Mouse (Mus musculus): ENCODE data around the gene Olfr805.

Gene Olfr805

DNA sequence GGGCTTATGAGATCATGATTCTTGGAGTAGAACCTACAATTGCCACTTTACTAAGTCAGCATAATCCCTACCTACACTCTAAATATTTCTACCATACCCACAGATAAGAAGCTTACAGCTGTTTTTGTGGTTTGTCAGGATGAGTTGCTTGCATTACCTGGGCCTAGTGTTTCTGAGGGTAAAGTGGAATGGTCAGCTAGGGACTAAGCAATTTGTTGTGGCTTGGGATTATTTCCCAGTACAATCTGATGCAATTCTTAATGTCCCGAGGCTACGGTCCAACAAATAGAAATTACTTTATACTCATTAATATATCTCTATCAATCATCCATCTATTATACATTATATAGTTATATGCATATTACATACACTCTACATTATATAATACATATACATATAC, at the start of gene Olfr805:
Gene Olfr805 (minus strand): TSS at position 101 of the 400 bp plus-strand sequence.
- no peak for DNase-seq (ENCODE audit: low spot score)

DNA sequence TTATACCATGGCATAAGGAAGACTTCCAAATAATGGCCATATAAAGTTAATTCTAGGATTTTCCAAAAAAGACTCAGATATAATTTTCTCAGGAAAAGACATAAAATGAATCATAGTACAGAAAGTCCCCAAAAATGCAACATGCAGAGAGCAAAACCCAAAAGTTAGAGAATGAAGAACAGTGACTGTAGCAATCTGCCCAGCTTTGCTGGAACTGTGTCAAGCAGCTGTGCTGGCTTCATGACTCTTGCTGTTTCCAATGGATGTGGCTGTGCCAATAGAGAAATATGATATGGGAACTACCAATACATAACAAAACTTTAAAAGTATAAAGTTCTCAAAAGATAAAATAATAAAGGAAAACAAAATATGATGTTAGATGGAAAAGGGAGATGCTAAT, 48.9 kb upstream of the Olfr805 start:
- DNase-seq (ENCODE audit: low spot score), result no peak

DNA sequence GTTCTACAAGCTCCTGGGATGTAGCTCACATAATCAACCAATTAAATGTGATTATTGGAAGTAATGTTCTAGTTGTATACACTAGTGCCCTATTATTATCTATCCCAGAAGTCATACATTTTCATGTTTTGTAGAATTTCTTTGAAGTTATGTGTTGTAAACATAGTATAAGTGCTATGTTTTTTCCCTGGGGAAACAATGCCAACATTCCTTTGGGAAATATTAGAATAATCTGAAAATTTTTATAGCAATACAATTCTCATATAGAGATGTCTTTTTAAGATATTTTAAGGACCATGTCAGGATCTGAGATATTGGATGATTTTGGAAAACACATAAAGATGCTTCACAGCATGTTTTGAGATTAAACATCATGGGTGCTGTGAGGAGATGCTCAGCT, 45.2 kb upstream of the Olfr805 start, which contains the start of gene Olfr809:
Gene Olfr809 (plus strand): TSS at position 301 of the 400 bp plus-strand sequence.
- no peak for DNase-seq (ENCODE audit: low spot score)

DNA sequence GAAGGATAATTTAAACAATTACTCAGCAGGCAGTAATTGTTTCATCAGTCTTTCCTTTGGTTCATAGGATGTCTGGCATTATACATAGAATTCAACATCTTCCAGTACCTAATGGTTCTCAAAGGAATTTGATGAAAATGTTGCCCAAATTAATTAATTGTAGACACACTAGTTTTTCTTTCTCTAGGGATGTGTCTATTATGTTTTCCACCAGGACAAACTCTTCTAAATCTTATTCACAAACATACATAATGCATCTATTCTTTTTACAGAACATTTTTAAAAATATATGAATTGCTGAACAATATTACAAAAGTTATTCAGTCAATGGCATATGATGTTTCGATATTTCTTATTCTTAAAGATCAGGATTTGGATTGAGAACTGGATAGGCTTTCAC, 36.0 kb upstream of the Olfr805 start, which contains the start of gene Olfr808:
Gene Olfr808 (plus strand): TSS at position 301 of the 400 bp plus-strand sequence.
- no peak for DNase-seq (ENCODE audit: low spot score)

DNA sequence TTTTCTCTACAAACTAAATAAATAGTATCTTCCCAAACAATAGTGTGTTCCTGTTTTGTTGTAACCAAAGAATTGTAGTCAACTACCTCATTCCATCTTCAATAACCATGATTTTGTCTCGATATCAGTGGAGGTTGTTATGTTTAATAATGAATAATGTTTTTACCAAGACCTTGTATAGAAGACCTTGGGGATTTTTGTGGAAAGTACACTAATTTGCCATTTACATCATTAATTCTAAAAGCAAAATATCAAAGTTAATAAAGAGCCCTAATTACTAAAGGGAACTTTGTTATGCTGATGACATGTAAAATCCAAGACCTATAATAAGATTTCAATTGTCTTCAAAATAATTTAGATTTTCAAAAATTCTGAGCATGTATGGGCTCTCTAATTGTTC, 28.5 kb upstream of the Olfr805 start, which contains the start of gene Olfr807:
Gene Olfr807 (minus strand): TSS at position 101 of the 400 bp plus-strand sequence.
- DNase-seq (ENCODE audit: low spot score), result no peak

DNA sequence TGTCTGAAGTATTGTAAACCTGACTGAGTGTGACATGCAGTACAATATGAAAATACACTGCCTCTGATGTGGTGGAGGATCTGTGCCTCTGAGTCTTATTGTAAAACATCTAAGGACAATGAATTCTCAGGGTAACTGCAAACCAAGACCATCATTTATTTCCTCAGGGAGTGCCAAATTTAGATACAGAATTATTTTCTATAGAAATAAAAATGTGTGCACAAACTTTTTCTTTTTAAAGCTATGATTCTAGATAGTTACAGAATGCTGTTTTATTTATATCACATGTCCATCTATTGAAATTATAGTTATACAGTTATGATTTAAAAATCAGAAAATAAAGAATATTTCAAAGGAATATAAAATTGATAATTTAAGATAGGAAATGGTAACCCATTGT, 12.6 kb upstream of the Olfr805 start, which contains the start of gene Olfr806:
Gene Olfr806 (minus strand): TSS at position 101 of the 400 bp plus-strand sequence.
- DNase-seq (ENCODE audit: low spot score), result no peak

DNA sequence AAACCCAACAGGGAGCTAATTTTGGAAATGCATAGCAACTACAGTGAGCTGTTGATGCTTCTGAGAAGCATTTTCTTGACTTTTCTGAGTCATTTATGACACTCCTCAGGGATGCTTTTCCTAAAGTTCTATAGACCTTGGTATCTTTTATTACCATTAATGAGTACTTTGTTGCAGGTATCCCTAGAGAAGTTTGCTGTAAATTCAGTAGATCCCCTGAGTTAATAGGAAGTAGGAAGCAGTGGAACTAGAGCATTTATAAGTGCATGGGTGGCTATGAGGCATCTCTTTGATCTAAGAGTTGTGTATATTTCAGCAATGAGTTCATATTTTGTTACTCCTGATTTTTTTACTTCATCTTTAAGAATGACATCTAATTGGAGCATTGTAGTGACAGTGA, 26.3 kb downstream of the Olfr805 start, which contains the start of gene Olfr804:
Gene Olfr804 (plus strand): TSS at position 301 of the 400 bp plus-strand sequence.
- DNase-seq (ENCODE audit: low spot score), result no peak

DNA sequence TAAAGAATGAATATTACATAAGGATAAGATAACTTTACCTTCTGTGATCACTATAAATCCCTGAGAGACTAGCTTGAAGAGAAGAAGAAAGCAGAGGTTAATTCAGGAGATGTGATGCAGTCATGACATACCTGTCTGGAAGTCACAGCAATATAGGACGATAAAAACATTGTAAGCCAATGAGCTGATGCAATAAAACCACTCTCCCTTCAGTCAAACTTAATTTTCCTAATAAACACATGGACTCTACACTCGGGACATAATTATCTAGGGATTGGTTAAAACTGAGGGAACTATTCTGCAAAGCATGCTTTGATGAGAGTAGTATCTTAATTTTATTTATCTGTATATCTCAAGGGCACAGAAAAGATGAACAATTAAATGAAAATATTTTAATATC, 35.0 kb downstream of the Olfr805 start, which contains the start of gene Olfr803:
Gene Olfr803 (minus strand): TSS at position 101 of the 400 bp plus-strand sequence.
- no peak for DNase-seq (ENCODE audit: low spot score)

DNA sequence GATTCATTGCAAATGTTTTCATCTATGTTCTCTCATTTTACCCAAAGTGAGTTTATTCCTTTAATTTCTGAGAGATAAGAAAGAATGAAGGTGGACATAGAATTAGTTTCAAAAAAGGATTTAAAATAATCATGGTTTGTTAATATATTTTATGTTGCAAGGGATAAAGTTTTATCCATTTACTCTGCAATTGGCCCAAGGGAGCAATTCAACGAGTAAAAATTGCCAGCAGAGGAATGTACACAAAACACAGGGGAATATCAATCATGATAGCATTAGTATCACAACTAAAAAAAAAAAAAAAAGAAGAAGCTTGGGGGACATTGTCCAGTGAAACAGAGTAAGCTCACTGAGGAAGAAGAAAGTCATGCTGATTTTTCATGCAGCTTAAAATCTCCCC, 41.1 kb downstream of the Olfr805 start, which contains the start of gene Olfr802:
Gene Olfr802 (minus strand): TSS at position 101 of the 400 bp plus-strand sequence.
- DNase-seq (ENCODE audit: low spot score), result no peak

DNA sequence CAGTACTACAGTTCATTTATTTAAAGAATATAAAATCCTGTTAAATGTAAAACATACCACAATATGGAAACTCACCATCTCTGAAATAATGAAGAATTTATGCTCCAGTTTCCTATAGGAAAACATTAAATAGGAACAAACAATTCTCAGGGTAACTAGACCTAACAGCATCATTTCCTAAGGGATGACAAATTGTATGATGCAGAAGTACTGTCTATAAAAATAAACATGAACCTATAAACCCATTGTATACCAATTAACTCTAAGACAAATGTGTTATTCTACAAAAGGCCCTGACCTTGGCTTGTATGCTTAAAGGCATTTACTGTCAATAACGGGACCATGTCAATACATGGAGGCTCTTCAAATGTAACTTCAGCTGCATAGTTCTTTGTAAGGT, 55.4 kb downstream of the Olfr805 start, which contains the start of gene Olfr801:
Gene Olfr801 (minus strand): TSS at position 101 of the 400 bp plus-strand sequence.
- DNase-seq (ENCODE audit: low spot score), result no peak
